Mouse (Mus musculus) kidney, postnatal 0 days (tissue): ENCODE data around the gene Txndc2. TPM values are rescaled to one million over a fixed set of nuclear protein-coding genes. Genes with fewer than 3 reads are reported as not detected.

Source experiments
- ATAC-seq: fragments of 200-750 bp; cut with Nextera tagmentation; replicated peaks from 2 replicates; pipeline ENCODE4 v1.8.0; 2017; ENCODE audit warnings: low read depth, moderate number of reproducible peaks, moderate TSS enrichment, moderate library complexity; ENCODE audit not compliant: low FRiP score
- DNase-seq: peaks from one replicate; pipeline ENCODE4 v3.0.0-alpha.2; 2016; ENCODE audit warnings: low spot score
- H3K27ac ChIP-seq: fragments of 300-500 bp; sonication (generic); 2 replicates; pipeline ENCODE4 v1.5.1; 2014; ENCODE audit warnings: mild to moderate bottlenecking
- H3K27me3 ChIP-seq: fragments of 300-500 bp; sonication (generic); 2 replicates; pipeline ENCODE4 v1.6.1; 2014; ENCODE audit warnings: low read length, mixed read lengths; ENCODE audit not compliant: insufficient read depth
- H3K36me3 ChIP-seq: fragments of 300-500 bp; sonication (generic); 2 replicates; pipeline ENCODE4 v1.6.1; 2014; ENCODE audit warnings: low read length, mixed read lengths; ENCODE audit not compliant: insufficient read depth
- H3K4me1 ChIP-seq: fragments of 300-500 bp; sonication (generic); replicated peaks from 2 replicates; pipeline ENCODE4 v1.6.1; 2014; ENCODE audit warnings: antibody characterized with exemption, low read length, mixed read lengths; ENCODE audit not compliant: insufficient read depth
- H3K4me2 ChIP-seq: fragments of 300-500 bp; sonication (generic); 2 replicates; pipeline ENCODE4 v1.6.1; 2014; ENCODE audit warnings: mild to moderate bottlenecking, low read length, moderate library complexity, mixed read lengths
- H3K4me3 ChIP-seq: fragments of 300-500 bp; sonication (generic); replicated peaks from 2 replicates; pipeline ENCODE4 v1.5.1; 2014; ENCODE audit warnings: low read depth, low read length
- H3K9ac ChIP-seq: fragments of 300-500 bp; sonication (generic); 2 replicates; pipeline ENCODE4 v1.6.1; 2014; ENCODE audit warnings: low read depth, low read length
- H3K9me3 ChIP-seq: fragments of 300-500 bp; sonication (generic); replicated peaks from 2 replicates; pipeline ENCODE4 v1.6.1; 2016; ENCODE audit warnings: low read length, inconsistent platforms, mixed read lengths
- CTCF ChIP-seq: IDR thresholded peaks from 2 replicates; pipeline ENCODE4 v1.5.1; 2016; ENCODE audit warnings: antibody characterized with exemption, low read depth, mild to moderate bottlenecking, moderate library complexity
- WGBS: fragments of 180-500 bp; shearing (Covaris S2); extraction: QIAGEN DNeasy Blood & Tissue Kit; methylation state at CpG from one replicate; pipeline ENCODE4 v1.1.7; 2014; 5-methylcytosine and 5-hydroxymethylcytosine counted together
- polyA plus RNA-seq: library from polyadenylated mRNA; unstranded; fragments of >200 nt; fragmentation: Nextera tagmentation; extraction: Ambion mirVana; gene quantifications from 2 replicates; pipeline ENCODE4 v1.2.1, GENCODE M21; 2015

Txndc2 gene
- polyA plus RNA-seq, 1 experiment from 2014 or later, result not detected

DNA sequence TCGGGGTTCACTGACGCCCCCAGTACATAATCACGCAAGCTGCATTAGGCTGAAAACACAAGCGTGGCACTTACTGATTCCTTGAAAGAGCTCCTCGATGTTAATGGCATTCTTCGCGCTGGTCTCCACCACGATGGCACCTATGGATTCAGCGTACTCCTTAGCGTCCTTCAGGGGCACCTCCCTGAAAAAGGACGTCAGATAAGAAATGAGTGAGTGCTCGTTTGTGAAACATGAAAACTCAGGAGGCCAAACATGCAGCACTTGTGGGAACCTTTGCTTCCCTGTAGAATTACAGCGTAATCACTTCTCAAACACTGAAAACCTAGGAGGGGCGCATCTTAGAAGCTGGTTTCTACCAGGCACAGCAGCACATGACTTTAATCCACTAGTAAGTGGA is 25.8 kb upstream of the Txndc2 start:
- Histone ChIP-seq H3K27ac (no peak overlapping the region), H3K9ac (no peak overlapping the region), H3K36me3 (no peaks in the 10 kb centered on the region), H3K4me2 (no peak overlapping the region), H3K4me1 (no peaks in the 10 kb centered on the region), H3K27me3 (no peaks in the 10 kb centered on the region), H3K4me3 (no peak overlapping the region), H3K9me3 (no peaks in the 10 kb centered on the region)
- ATAC-seq (no peak), DNase-seq (no peak)
- TF ChIP-seq CTCF, result no peak
- WGBS, result 90% methylated on average over 14 of the region's 14 CpGs

DNA sequence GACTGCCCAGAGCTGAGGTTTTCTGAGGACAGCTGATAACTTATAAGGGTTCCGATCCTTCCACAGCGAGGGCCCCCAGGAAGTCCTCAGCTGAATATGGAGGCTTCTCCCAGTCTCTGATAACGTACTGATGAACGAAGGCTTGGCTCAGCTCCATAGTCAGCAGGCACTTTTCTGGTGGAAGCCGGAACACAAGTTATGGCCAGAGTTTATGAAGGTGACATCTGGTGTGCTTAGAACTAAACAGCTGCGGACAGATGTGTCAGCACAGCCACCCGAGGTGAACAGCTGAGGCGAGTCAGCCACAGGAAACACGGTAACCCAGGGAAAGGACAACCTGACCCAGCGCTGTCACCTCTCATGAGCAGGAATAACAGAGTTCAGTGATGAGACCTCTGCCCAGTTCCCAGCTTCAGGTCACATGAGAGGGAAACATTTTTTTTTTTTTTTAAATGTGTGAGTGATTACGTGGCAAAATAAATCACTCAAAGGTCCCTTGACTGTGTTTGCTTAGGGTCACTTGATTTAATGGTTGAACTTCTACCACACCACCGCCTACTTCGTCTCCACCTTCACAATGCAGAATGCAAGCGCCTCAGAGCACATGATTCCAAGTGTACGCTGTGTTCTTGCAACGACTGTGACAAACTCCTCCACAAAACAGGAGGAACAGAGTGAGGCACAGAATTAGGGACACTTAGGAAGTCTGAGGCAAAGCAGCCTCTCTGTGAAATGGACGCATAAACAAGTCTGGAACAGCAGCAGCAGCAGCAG is 24.6 kb upstream of the Txndc2 start:
- ATAC-seq (peak; percentile 81), DNase-seq (peak; percentile 75)
- H3K4me3 ChIP-seq, result no peak overlapping the region
- H3K4me1 ChIP-seq, result no peaks in the 10 kb centered on the region
- WGBS, result 28% methylated on average over 17 of the region's 17 CpGs
- no peaks in the 10 kb centered on the region for H3K27me3 ChIP-seq
- H3K9ac ChIP-seq, result no peak overlapping the region
- no peaks in the 10 kb centered on the region for H3K9me3 ChIP-seq
- no peak for TF ChIP-seq CTCF
- no peaks in the 10 kb centered on the region for H3K36me3 ChIP-seq
- H3K4me2 ChIP-seq, result no peak overlapping the region
- H3K27ac ChIP-seq, result no peak overlapping the region

DNA sequence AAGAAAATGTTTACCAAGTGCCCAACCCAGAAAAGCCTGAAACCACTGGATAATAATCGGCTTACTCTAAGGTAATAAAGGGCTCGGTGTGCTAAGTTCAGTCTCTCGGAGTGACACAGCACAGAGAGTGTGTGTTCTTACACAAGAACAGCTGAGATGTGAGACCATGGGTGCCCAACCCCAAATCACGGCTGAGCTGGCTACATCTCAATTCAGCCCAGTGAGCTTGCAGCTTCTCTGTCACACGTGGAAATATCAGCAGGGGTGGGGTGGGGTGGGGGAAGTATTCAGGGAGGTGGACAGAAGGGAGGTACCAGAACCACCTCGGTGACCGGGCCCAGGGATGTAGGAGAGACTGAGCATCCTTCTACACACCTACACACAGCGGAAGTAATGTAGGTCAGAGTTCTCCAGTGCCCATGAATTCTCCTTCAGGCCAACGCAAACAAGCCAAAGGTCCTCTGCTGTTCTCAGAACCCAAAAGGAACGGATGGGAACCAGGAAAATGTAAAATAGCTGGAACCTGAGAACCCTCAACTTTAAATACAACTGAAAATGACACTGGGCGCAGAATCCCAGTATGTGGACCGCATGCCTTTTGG is 23.9 kb upstream of the Txndc2 start:
- Histone ChIP-seq H3K4me2 (no peak overlapping the region), H3K4me3 (no peak overlapping the region), H3K9me3 (no peaks in the 10 kb centered on the region), H3K4me1 (no peaks in the 10 kb centered on the region), H3K27ac (no peak overlapping the region), H3K9ac (no peak overlapping the region), H3K27me3 (no peaks in the 10 kb centered on the region), H3K36me3 (no peaks in the 10 kb centered on the region)
- ATAC-seq (no peak), DNase-seq (no peak)
- TF ChIP-seq CTCF, result no peak
- WGBS, result 66% methylated on average over 12 of the region's 12 CpGs

DNA sequence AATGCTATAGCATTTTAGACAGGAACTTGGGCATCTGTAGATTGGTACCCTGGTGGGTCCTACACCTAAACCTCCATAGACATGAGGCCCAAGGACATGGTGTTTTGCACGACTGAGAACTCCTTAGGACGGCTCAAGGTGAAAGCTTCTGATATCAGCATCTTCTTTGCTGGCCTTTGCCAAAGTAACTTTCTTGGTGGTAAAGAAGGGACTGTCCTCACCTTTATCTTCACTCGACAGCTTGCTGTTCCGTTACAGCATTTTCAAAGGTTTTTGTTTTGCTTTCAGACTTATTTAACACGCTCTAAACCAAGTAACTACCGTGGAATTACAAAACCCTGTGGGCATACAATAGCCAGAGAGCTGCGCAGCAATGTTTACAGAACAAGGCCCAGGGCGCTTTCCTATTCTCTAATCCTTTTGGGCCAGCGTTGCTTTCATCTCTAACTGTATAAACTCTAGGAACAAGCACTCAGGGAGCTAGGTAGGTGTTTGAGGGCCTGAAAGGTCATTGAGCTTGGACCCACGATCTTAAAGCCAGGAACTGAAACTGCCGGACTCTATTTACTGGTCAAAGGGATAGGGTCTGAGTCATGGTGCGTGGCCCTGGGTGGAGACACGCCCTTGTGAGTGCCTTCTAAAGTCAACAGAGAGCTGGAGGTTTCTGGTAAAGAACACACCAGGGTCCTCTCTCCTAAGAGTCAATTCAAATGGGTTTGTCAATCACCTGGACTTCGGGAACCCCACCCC is 21.5 kb upstream of the Txndc2 start:
- ATAC-seq (no peak), DNase-seq (no peak)
- WGBS, result 89% methylated on average over 14 of the region's 14 CpGs
- TF ChIP-seq CTCF, result no peak
- Histone ChIP-seq H3K9me3 (no peaks in the 10 kb centered on the region), H3K4me2 (no peak overlapping the region), H3K27me3 (no peaks in the 10 kb centered on the region), H3K9ac (no peak overlapping the region), H3K36me3 (no peaks in the 10 kb centered on the region), H3K27ac (no peak overlapping the region), H3K4me3 (no peak overlapping the region), H3K4me1 (no peaks in the 10 kb centered on the region)

- H3K4me1 ChIP-seq, result no peaks in the 10 kb centered on the region
- no peak overlapping the region for H3K9ac ChIP-seq
- no peak overlapping the region for H3K4me3 ChIP-seq
- H3K27ac ChIP-seq, result no peak overlapping the region
- WGBS, result 84% methylated on average over 3 of the region's 3 CpGs
- DNase-seq (no peak), ATAC-seq (no peak)
- H3K9me3 ChIP-seq, result no peaks in the 10 kb centered on the region
- TF ChIP-seq CTCF, result no peak
- H3K4me2 ChIP-seq, result no peak overlapping the region
- no peaks in the 10 kb centered on the region for H3K27me3 ChIP-seq
- no peaks in the 10 kb centered on the region for H3K36me3 ChIP-seq
Observed at GRCm38 (mm10) chr17:65662662-65663061, 20.7 kb upstream of the Txndc2 start.

DNA sequence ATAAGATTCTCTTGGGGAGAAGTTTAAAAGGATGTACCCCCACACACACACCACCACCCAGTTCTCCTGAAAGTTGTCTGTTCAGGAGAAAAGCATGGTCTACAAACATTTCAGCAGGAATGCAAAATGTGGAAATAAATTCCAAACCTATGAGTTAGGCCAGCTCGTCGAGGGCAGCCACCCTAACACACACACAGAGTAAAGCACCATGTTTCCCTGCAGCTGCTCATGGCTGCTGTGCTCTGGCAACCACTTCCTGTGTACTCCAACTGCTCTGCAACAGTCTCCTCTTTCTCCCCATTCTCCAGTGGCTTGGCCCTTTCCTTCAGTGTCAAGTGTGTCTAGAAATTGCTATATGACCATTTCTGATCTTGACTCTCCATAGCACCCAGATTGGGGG is 16.4 kb upstream of the Txndc2 start:
- no peak overlapping the region for H3K4me2 ChIP-seq
- no peak for ATAC-seq
- H3K9ac ChIP-seq, result no peak overlapping the region
- no peak for TF ChIP-seq CTCF
- no peak overlapping the region for H3K4me3 ChIP-seq
- no peaks in the 10 kb centered on the region for H3K36me3 ChIP-seq
- H3K4me1 ChIP-seq, result no peaks in the 10 kb centered on the region
- H3K9me3 ChIP-seq, result no peaks in the 10 kb centered on the region
- H3K27me3 ChIP-seq, result no peaks in the 10 kb centered on the region
- H3K27ac ChIP-seq, result no peak overlapping the region
- no peak for DNase-seq
- WGBS, result 71% methylated on average over 2 of the region's 2 CpGs
